Mouse (Mus musculus) heart, postnatal 10 days (tissue): ENCODE results near the gene Soat1. TPM values are rescaled to one million over a fixed set of nuclear protein-coding genes. Genes with fewer than 3 reads are reported as not detected.
"Not testable (repeated sequence)": the region's sequence is repeated elsewhere in the genome, so short reads cannot be mapped to it uniquely, and the experiment has no call there.

Source experiments
- DNase-seq, 2 experiments: peaks; one replicate each; pipeline ENCODE4 v3.0.0; 2021
- intact Hi-C: fragments of 180-260 bp; cut with DNase I; formaldehyde crosslinking; loops from one replicate; pipeline ENCODE4 v1.15.1; 2025
- total RNA-seq, 2 experiments: library from RNA; stranded (reverse); gene quantifications; 2 replicates each; pipeline ENCODE4 v1.2.3; 2021

Gene Soat1
- 10 to 100 TPM; 22.2 to 29.6 TPM for total RNA-seq

DNA sequence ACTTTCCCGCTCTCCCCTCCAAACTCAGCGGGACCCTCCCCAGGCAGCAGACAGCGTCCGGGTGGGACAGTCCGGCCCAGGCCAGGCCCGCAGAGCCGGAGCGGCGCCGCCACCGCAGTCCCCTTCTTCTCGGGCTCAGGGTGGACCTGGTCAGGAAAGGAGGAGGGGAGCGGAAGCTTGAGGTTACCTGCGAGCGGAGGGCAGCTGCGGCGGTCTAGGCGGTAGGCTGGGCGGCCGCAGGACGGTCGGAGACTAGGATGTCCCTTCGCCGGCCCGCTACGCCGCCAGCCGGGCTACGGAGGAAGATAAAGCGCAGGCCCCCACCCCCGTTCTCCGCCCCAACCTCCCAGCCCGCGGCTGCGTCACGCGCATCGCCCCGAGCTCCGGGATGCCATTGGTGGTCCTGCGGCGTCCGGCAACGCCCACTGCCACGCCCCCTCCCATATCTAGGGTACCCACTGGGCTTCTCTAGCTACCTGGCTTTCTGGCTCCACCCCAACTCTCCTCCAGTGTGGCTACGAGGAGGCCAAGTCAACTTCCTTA, at the start of gene Soat1:
Gene Soat1, minus strand, starts transcription at position 371 of the 543 bp plus-strand sequence.
- peak; percentile 83 to 88 for DNase-seq
- intact Hi-C loops, result loop anchor here (5.0 kb wide), 1 partner anchor 52 kb away; the partner anchor contains the start of gene Axdnd1

DNA sequence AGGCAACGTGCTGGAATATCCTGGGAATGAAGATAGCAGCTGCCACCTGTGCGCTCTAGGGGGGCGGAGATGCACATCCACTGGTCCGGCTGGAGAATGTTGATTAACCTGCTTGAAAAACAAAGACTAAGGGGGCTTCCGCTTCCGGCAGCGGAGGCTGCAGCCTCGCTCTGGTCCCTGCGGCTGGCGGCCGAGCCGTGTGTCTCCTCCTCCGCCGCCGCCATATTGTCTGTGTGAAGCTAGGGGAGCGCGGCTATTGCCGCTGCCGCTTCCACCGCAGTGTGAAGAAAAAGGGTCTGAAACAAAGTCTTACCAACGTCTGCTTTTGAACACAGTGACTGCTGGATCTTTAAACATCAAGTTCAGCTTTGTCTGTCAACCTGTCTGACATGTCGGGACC, 49.7 kb upstream of the Soat1 start, which contains the start of gene Gm10031:
Gene Gm10031, plus strand, starts transcription at position 171 of the 400 bp plus-strand sequence.
- DNase-seq, result not testable (repeated sequence)

DNA sequence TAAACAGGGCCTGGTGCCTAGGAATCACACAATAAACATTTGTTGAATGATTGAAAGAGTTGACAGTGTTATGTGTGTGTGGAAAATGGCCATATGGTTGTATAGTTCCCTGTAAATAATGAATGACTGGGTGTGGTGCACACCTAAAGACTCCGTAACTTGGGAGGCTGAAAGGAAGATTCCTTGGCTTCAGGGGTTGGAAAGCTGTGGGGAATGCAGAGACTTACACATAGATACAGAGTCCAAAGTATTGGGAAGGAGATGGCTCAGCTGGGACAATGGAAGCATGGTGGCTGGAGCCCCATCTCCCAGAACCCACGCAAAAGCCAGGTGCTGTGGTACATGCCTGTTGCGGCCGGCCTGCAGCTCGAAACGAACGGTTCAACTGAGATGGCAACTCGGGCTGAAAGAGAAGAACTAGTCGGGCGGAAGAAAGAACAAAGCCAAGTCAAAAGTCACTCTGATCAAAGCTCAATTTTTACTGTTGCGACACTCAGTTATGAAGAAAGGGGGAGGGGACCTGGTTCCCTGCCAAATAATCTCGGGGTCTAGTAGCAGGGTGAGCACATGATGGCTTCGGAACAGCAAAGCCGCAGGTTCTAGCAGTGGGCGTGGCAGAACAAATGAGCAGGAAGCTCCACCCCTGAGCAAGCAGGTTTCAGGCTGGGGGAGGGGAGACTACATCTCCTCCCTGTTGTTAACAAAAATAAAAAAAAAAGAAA, 47.8 kb upstream of the Soat1 start:
- intact Hi-C loops, result no loop called here
- DNase-seq, result peak in 1 of 2 experiments; percentile 4

More for the DNA sequence above, 49.7 kb upstream of the Soat1 start, which contains the start of gene Gm10031:
- intact Hi-C loops, result not testable (repeated sequence)

DNA sequence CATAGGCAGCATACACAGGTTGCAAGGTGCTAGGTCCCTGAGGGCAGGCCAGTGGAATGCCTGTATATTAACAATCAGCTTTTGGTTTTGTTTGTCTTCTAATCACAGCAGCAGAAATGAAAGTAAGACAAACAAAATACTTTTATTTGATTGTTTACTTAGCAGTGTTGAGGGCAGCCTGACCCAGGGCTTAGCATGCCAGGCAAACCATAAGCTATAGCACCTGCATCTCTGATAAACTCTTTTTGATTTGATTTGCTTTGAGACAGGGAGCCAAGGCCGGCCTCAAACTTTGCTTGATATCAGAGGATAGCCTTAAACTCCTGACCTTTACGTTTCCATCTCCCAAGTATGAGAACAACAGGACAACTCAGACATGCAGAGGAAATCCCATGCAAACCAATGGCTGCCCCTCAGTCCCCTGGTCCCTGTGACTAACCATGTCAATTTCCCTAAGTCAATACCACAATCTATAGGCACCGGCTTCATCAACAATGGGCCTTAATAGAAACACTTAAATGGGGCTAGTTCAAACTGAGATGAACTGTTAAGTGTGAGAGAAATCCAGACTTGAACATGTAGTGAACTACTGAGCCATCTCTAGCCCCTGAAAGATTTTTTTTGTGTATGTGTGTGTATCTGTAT, 46.1 kb upstream of the Soat1 start:
- intact Hi-C loops, result no loop called here
- DNase-seq, result no peak

DNA sequence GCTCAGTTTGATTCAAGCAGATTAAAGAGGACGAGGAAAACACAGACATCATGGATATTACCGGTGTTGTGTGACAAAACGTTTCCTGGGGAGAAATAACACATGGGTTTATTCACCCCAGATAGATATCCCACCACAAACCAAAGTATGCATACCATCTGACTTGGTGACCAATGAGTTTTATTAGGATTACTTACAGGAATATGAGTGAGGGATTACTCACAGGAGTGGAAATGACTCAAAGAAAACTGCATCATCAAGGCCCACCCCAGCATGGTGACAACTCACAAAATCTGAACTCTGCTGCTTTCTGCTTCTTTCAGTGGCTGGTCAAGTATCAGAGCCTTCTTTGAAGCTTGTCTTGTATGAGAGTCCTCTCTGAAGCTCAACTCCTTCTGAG, 33.6 kb upstream of the Soat1 start:
- intact Hi-C loops, result no loop called here
- DNase-seq, result no peak

DNA sequence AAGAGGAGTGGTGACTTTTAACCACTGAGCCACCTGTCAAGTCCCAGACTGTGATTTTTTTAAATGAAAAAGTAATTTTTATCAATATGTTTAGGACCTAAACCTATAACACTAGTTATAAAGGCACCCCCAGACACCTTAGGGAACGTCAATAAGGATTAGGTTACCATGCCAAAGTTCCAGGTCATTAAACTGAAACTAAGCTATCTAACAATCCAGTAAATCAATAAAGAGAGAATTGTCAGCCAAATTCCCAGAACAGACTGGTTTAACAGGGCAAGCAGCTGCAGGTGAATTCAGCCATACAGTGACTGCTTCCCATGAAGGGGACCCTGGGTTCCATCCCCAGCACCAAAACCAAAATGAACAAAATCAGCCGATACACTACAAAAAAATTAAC, 31.8 kb upstream of the Soat1 start:
- DNase-seq, result no peak
- intact Hi-C loops, result no loop called here

DNA sequence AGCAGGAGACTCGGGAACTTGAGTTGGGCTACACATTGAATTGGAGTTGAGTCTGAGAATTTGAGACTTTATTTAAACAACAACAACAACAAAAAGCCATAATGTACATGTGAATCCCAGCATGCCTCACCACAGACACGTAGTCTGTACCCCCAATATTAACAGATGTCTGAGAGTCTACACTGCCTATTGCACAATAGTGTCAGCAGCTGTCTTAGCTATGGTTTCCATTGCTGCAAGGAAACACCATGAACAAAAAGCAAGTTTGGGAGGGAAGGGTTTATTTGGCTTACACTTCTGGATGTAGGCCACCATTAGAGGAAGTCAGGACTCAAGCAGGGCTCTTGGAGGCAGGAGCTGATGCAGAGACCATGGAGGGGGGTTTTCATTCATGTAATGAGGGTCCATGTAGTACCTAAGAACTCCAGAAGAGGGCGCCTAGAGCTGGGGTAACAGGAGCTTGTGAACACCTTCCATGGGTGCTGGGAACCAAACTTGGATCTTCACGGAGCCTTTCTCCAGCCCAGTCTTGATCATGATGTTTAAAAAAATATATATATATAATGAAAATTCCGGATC, 30.9 kb upstream of the Soat1 start:
- intact Hi-C loops, result no loop called here
- DNase-seq, result no peak

DNA sequence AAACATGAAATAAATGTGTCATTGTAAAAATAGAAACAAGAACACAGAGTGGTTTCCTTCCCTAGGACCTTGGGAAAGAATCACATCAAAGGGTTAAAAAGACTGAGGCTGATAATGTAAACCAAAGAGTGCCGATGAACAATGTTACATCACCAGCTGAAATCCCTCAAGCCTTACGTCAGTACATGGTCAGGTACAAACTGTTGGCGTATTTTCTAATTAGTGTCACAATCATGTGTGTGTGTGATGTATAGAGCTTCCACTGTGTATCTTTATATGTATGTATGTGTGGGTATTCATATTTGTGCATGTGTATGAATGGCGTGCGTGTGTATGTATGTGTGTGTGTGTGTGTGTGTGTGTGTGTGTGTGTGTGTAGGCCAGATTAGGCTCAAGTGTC, 22.8 kb upstream of the Soat1 start:
- DNase-seq, result no peak
- intact Hi-C loops, result no loop called here

DNA sequence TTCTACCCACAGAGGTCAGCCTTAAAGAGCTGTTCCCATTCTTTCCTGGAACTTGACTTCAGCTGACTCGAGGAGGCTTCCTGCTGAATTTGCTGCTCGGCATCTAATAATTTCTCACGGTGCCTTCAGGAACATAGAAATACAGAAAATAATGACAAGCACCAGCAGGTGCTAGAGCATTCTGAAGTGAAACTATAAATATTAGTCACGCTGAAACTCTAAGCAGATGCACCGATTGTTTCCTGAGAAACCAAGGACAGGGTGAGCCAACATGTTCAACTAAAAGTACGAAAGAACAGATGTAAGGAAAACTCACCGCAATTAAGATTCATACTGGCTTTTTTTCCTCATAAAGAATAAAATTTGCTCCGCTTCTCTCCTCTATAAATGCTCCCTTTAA, 20.9 kb upstream of the Soat1 start:
- no peak for DNase-seq
- intact Hi-C loops, result no loop called here

DNA sequence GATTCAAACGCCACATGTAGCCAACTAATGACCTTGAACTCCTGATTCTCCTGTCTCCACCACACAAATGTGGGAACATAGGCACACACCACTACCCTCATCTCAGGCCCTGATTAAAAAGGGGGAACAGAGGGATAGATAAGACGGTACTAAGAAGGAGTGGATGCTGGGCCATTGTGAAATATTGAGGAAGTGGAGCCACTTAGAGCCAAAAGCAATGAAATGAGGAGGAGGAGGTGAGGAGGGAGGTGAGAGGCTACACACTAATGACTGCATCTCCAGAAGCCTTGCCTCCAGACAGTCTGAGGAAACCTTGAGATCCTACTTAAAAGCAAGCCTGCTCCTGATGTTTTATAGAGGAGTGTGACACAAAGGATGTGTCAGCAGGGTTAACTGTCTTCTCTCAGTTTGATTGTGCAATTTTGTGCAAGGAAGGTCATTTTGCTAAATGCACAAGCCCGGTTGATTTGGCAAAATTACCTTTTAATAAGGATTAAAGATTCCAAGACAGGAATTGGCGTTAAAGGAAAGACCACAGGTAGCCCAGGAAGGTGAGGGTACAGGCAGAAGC, 17.2 kb upstream of the Soat1 start:
- intact Hi-C loops, result no loop called here
- DNase-seq, result no peak

DNA sequence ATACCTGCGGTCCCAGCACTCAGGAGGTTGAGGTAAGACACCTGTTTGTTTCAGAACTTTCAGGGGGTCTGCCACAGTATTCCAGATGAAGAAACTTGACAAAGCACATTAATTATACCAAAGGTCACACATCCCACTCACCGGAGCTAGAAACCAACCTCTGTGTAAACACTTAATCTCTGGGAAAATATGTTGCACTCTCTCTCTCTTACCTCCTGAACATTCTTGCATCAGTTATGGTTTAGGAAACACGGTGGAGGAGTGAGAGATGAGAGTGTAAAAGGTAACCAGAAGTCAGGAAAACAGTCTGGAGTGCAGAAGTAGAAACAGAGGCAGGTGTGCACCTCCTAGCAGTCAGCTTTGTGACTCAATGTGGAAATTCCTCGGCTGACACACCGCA, 13.9 kb upstream of the Soat1 start:
- intact Hi-C loops, result no loop called here
- DNase-seq, result no peak

DNA sequence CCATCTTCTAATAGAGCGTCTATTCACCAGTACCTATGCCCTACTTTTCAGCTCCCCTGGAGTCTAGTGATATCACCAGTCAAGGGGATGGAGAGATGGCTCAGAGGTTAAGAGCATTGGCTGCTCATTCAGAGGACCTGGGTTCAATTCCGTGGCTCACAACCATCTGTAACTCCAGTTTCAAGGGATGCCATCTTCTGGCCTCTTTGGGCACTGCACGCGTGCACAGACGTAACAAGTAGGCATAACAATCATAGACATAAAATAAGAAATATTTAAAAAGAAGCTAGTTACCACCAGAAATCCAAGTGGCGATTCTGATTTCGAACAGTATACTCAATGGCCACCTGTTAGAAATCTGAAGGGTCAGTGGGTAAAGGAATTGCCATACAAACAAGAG, 13.4 kb upstream of the Soat1 start:
- no peak for DNase-seq
- intact Hi-C loops, result no loop called here

DNA sequence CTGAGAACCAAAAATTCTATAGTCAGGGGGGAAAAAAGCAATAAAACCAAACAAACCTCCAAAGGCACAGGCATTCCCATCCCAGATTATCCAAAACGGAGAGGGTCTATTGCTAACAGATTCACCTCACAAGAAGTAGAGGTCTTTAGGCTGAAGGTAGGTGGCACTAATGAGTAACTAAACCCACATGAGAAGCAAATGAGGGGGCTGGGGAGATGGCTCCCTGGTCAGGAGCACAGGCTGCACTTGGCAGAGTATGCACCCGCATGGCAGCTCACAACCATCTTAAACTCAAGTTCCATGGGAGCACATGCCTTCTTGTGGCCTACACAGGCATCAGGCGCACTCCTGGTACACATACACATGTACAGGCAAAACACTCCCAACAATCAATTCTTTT, 7.7 kb upstream of the Soat1 start:
- DNase-seq, result no peak
- intact Hi-C loops, result no loop called here

DNA sequence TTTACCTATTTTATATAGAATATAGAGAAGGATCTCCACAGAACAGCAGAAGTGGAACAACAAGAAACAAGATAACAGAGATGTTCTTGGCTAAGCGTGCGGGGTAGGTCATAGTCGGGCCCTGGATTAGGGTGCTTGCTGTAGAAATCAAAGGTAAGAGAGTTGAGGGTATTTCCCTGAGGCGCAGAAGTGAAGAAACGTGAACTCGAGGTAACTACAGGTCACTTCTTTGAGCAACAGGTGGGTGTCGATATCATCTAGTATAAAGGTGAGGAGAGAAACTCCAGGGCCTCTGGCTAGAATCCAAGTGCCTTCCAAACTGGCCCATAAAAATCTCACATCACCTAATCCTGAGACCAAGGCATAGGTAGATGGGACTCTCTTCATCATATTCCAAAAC, 2.4 kb upstream of the Soat1 start:
- intact Hi-C loops, result no loop called here
- no peak for DNase-seq

DNA sequence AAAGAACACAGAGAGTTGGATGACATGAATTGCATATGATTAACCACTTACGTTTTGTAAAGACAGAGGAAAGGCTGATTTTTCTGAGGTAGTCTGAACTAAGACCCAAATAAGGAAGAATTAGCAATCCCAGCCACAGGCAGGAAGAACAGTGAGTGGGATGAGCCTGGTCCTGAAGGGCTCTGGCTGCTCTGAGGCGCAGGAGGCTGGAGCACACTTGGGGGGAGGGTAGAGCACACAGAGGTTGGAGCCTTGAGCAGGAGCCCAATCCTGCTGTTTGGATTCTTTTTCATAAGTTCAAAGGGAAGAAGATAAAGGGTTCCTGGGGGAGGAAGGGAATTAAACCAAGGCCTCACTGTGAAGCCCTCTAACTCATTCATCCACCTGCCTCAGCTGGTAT, 1.9 kb upstream of the Soat1 start:
- intact Hi-C loops, result no loop called here

DNA sequence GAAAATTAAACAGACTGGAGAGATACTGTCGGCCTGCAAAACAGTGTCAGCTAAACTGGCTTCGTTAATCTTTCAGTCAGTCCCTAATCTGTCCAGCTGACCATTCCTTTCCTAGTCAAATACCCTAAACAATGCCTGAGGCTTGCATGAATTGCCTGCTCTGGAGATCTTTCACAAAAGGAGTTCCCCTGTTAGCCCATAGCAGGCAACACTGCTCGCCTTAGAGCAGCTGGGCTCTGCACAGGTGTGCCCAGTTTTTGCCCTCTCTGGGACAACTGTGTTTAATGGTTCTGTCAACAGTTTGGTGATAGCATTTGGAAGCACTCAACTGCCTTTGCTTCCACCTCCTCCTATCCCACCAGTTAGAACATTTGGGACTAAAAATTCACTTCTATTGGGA, 723 bp upstream of the Soat1 start:
- intact Hi-C loops, result loop anchor here (5.0 kb wide), 1 partner anchor 53 kb away; the partner anchor contains the start of gene Axdnd1

More for the DNA sequence above, 1.9 kb upstream of the Soat1 start:
- no peak for DNase-seq

DNA sequence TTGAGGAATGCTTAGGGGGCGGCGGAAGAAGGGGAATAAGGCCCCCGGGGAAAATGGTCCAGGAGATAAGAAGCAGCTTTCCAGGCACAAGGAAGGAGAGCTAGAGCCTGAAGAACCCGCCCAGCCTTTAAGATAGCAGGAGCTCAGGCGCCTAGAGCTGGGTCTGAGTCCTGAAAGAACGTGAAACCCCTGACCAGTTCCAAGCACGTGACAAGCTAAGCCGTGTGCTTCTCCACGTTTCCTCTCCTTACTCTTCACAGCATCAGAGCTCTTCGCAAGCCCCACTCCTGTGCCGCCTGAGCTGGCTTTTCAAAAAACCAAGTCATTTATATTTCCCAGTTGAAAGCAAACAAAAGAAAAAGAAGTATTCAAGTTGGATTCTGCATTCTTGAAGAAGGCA, 1.1 kb downstream of the Soat1 start:
- DNase-seq, result peak; percentile 72 to 73
- intact Hi-C loops, result loop anchor here (5.0 kb wide), 1 partner anchor 51 kb away; the partner anchor contains the start of gene Axdnd1

More for the DNA sequence above, 723 bp upstream of the Soat1 start:
- DNase-seq, result no peak

DNA sequence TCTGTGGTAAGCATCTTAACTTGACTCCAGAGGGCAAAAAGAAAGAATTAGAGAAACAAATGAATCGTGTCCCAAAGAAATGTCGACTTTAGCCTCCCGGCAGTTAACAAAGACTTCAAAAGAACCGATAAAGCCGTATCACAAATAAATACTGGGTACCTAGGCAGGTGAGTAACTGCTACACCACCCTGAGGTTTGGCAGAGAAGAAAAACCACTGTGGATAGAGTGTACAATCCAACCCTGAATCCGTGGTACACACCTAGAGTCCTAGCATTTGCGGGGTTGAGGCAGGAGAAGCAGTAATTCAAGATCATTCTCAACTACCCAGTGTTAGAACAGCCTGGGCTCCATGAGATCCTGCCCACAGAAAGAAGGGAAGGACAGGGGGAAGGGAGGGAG, 2.2 kb downstream of the Soat1 start:
- intact Hi-C loops, result loop anchor here (5.0 kb wide), 1 partner anchor 50 kb away; the partner anchor contains the start of gene Axdnd1
- DNase-seq, result no peak

DNA sequence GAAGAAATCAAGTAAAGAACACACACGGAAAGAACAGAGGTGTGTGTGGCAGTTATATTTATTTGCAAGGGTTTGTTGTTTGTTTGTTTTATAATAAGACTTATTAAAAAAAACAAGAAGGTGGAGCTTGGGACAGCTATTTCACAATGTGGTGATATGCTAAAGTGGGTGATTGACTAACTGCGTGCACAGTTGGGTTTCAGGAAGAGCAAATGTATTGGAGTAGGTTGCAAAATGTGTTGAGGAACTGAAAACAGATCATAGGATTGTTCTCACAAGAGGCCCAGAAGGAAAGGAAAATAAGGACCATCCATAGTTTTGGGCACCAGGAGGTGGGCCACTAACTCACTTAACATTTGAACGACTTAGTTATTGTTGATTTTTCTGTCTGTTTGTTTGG, 3.1 kb downstream of the Soat1 start:
- intact Hi-C loops, result loop anchor here (5.0 kb wide), 1 partner anchor 49 kb away; the partner anchor contains the start of gene Axdnd1

DNA sequence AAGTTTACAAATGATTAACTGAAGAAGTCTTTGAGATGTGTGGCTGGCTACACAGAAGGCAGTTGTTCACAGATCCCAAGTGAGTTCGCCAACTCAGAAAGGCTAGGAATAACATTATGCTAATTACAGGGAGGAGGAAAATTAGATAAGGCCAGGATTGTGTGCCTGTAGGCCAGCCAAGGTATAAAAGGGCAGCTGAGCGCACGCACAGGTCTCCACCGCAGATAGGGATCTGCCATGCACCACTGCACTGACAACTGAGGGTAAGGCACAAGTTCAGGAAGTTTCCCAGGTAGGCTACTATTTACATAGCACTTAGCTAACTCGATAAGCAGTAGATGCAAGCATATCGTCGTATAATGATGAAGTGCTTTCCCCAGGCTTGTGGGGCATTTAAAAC, 3.6 kb downstream of the Soat1 start:
- intact Hi-C loops, result loop anchor here (5.0 kb wide), 1 partner anchor 48 kb away; the partner anchor contains the start of gene Axdnd1
- DNase-seq, result no peak

More for the DNA sequence above, 3.1 kb downstream of the Soat1 start:
- DNase-seq, result no peak

DNA sequence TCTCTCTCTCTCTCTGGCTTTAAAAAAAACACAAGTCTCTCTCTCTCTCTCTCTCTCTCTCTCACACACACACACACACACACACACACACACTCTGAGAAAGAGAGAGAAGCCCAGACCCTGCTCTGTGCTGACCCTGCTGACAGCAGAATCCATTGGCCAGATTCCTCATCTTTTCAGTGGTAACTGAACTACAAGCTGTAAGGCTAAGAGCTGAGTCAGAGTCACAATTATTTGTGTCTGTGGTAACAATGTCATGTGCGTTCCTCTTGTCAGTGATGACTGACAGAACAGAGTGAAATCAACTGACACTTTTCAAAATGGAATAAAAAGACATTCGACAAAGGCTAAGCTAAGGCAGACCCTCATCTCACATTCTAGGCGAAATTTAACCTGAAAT, 5.6 kb downstream of the Soat1 start:
- intact Hi-C loops, result no loop called here

More for the DNA sequence above, 5.6 kb downstream of the Soat1 start:
- DNase-seq, result no peak
